Mouse (Mus musculus) naive thymus-derived CD4-positive, alpha-beta T cell, adult 5 months (primary cell): ENCODE data around the gene Mpp6. TPM values are rescaled to one million over a fixed set of nuclear protein-coding genes. Genes with fewer than 3 reads are reported as not detected.

Source experiments
- polyA plus RNA-seq: library from polyadenylated mRNA; unstranded; fragments of 100-300 nt; shearing (Covaris generic); gene quantifications from one replicate; pipeline ENCODE4 v1.2.1, GENCODE M21; 2017

Gene Mpp6
- polyA plus RNA-seq, result 59.7 TPM

GRCm38 (mm10) chr6:50109757-50110378 is at the start of gene Mpp6:
Gene Mpp6, plus strand, starts transcription at chr6:50110241.

Other genes with a start within 250 kb of the Mpp6 start
- gene Gsdme, start 153.6 kb downstream of the Mpp6 start, polyA plus RNA-seq, result 2.7 TPM